Mouse (Mus musculus): ENCODE measurements around the gene Rnf167. TPM values are rescaled to one million over a fixed set of nuclear protein-coding genes. Genes with fewer than 3 reads are reported as not detected.

Gene Rnf167
- polyA plus RNA-seq, 1 experiment from 2014 or later, result 92.9 TPM

DNA sequence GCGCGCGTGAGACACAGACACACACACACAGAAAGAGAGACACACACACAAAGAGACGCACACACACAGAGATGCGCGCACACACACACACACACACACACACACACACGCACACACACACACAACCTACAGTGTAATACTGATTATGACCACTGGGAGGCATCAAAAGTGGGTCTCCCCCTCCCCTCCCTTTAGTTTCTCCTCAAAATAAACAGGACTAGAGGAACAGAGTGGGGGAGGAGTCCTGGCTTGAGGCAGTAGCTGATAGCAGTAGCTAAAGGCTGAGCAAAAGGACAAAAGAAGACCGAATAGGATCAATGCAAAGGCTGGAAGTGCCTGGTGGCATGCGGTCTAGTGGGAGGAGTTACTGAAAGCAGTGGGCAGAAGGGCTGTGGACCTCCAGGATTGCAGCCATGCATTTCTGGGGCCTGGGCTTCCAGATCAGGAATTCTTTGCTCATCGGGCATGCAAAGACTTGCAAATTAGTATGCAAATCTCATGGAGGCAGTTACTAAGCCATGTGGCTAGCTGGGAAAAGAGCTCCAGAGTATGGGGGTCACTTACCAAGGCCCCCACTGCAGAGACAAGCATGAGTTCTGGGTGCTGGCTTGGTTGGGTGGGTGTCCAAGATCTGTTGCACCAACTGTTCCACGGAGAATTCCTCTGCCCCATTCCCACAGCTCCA, 35.0 kb downstream of the Rnf167 start:
- ATAC-seq (ENCODE audit: insufficient read depth, low FRiP score, low TSS enrichment), result peak; percentile 68; the same call in 1 of the 2 replicates
- H3K4me3 ChIP-seq (ENCODE audit: low read depth, low read length), result no peak overlapping the region

DNA sequence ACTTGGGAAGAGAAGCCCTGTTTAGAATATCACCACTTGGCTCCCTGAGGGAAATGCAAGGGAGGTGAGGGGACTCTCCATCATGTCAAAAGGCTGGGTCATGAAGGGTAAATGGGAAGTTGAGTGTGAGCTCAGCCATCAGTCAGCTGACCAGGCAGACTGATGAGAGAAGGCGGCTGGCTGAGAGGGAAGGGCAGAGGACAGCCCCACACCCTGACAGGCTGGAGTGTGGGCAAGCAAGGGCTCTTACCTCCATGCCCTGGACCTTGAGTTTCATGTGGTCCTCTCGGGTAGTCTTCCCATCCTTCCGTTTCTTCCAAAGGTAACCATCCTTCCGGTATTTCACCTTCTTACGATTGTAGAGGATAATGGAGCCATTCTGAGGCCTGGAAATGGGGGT, 36.6 kb downstream of the Rnf167 start:
- no peaks in the 10 kb centered on the region; the same call in 1 of the 2 replicates for H3K36me3 ChIP-seq (ENCODE audit: control insufficient read depth, insufficient read depth, low read length)
- WGBS, result 88% methylated on average over 5 of the region's 5 CpGs
- no peak for DNase-seq (ENCODE audit: low spot score)
- peaks cover 13% of the 10 kb centered on the region for H3K4me1 ChIP-seq (ENCODE audit: control insufficient read depth, insufficient read depth, low read length)
- no peak overlapping the region for H3K9ac ChIP-seq (ENCODE audit: low read length)
- ATAC-seq (ENCODE audit: insufficient read depth, low FRiP score, low TSS enrichment), result no peak
- H3K4me2 ChIP-seq (ENCODE audit: low read depth), result no peak overlapping the region
- no peak overlapping the region for H3K4me3 ChIP-seq (ENCODE audit: low read depth, low read length)
- no peaks in the 10 kb centered on the region for H3K9me3 ChIP-seq (ENCODE audit: control insufficient read depth, low read length)
- H3K27me3 ChIP-seq (ENCODE audit: control insufficient read depth, insufficient read depth, low read length), result no peaks in the 10 kb centered on the region
- no peak overlapping the region for H3K27ac ChIP-seq (ENCODE audit: low read depth, low read length)

More for the DNA sequence above, 35.0 kb downstream of the Rnf167 start:
- Histone ChIP-seq H3K4me1 (ENCODE audit: control insufficient read depth, insufficient read depth, low read length) (peaks cover 6% of the 10 kb centered on the region), H3K36me3 (ENCODE audit: control insufficient read depth, insufficient read depth, low read length) (no peaks in the 10 kb centered on the region; the same call in 1 of the 2 replicates), H3K4me2 (ENCODE audit: low read depth) (no peak overlapping the region), H3K27me3 (ENCODE audit: control insufficient read depth, insufficient read depth, low read length) (no peaks in the 10 kb centered on the region), H3K9ac (ENCODE audit: low read length) (no peak overlapping the region), H3K27ac (ENCODE audit: low read depth, low read length) (no peak overlapping the region), H3K9me3 (ENCODE audit: control insufficient read depth, low read length) (no peaks in the 10 kb centered on the region)
- WGBS, result 15% methylated on average over 11 of the region's 11 CpGs
- peak; percentile 67 for DNase-seq (ENCODE audit: low spot score)

- H3K27ac ChIP-seq (ENCODE audit: low read depth, low read length), result peak overlapping the region; percentile 46
- peak overlapping the region; percentile 85 for H3K4me3 ChIP-seq (ENCODE audit: low read depth, low read length)
- ATAC-seq (ENCODE audit: insufficient read depth, low FRiP score, low TSS enrichment) (peak; percentile 36; the same call in 1 of the 2 replicates), DNase-seq (ENCODE audit: low spot score) (peak; percentile 45)
- no peaks in the 10 kb centered on the region for H3K9me3 ChIP-seq (ENCODE audit: control insufficient read depth, low read length)
- H3K27me3 ChIP-seq (ENCODE audit: control insufficient read depth, insufficient read depth, low read length), result no peaks in the 10 kb centered on the region
- H3K9ac ChIP-seq (ENCODE audit: low read length), result peak overlapping the region; percentile 70
- peaks cover 15% of the 10 kb centered on the region for H3K4me1 ChIP-seq (ENCODE audit: control insufficient read depth, insufficient read depth, low read length)
- 2% methylated on average over 16 of the region's 16 CpGs for WGBS
- H3K36me3 ChIP-seq (ENCODE audit: control insufficient read depth, insufficient read depth, low read length), result no peaks in the 10 kb centered on the region
- peak overlapping the region; percentile 87 for H3K4me2 ChIP-seq (ENCODE audit: low read depth)
These were observed 40.0 kb downstream of the Rnf167 start for GRCm38 (mm10) chr11:70686901-70687566.

DNA sequence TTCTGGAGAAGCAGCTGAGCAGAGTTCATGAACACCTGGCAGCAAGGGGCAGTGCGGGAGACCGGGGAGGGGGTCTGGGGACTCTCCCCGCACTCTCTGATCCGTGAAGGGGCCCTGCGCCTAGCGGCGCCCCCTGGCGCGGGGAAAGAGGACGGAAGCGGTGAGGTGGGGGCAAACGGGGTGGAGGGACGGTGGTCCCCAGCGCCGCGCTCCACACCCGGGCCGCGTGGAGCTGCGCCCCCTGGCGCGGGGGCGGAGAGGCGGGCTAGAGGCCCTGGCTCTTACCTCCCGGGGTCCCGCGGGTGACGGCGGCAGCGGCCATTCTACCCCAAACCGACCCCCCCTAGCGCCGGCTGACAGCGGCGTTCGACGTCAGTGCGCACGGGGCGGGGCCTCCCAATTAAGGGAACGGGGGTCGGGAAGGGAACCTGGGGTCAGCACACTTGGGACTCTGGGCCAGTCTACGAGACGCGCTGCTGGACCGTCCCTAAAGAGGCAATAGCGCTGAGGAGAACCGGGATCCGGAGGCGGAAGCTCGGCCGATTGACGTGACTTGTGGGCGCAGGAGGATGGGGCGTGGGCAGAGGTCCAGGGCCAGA, 40.7 kb downstream of the Rnf167 start, which contains the start of gene Camta2:
TSS of gene Camta2 (minus strand) at position 505 of the 599 bp plus-strand sequence.
- Histone ChIP-seq H3K4me2 (ENCODE audit: low read depth) (peak within 1 kb of the TSS; percentile 87), H3K36me3 (ENCODE audit: control insufficient read depth, insufficient read depth, low read length) (no peaks in the 10 kb centered on the region), H3K9me3 (ENCODE audit: control insufficient read depth, low read length) (no peaks in the 10 kb centered on the region), H3K9ac (ENCODE audit: low read length) (peak within 1 kb of the TSS; percentile 70), H3K27me3 (ENCODE audit: control insufficient read depth, insufficient read depth, low read length) (no peaks in the 10 kb centered on the region), H3K4me1 (ENCODE audit: control insufficient read depth, insufficient read depth, low read length) (peaks cover 12% of the 10 kb centered on the region), H3K4me3 (ENCODE audit: low read depth, low read length) (peak within 1 kb of the TSS; percentile 85), H3K27ac (ENCODE audit: low read depth, low read length) (peak within 1 kb of the TSS; percentile 46)
- ATAC-seq (ENCODE audit: insufficient read depth, low FRiP score, low TSS enrichment) (peak; percentile 77), DNase-seq (ENCODE audit: low spot score) (peak; percentile 88)
- 0% methylated on average over 55 of the region's 55 CpGs for WGBS

DNA sequence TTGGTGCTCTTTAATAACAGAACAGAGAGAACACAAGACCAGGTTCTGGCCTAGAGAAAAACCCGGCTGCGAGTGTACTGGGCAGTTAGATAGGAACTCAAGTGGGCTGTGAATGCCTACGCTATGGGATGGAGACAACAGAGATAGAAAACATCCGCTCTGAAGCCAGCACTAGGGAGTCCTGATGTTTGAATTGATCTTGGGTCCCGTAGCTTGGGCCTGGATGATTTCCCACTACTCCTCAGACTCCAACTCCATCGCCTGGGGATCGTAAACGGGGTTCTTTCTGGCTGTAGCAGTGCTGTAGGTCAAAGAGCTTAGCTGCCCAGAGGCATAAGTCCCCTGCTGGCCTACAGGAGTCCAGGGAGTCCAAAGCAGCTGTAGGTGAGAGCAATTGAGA, 41.3 kb downstream of the Rnf167 start:
- peak overlapping the region; percentile 70 for H3K9ac ChIP-seq (ENCODE audit: low read length)
- no peak overlapping the region for H3K27ac ChIP-seq (ENCODE audit: low read depth, low read length)
- peaks cover 12% of the 10 kb centered on the region for H3K4me1 ChIP-seq (ENCODE audit: control insufficient read depth, insufficient read depth, low read length)
- H3K36me3 ChIP-seq (ENCODE audit: control insufficient read depth, insufficient read depth, low read length), result no peaks in the 10 kb centered on the region
- H3K9me3 ChIP-seq (ENCODE audit: control insufficient read depth, low read length), result no peaks in the 10 kb centered on the region
- DNase-seq (ENCODE audit: low spot score) (no peak), ATAC-seq (ENCODE audit: insufficient read depth, low FRiP score, low TSS enrichment) (no peak)
- peak overlapping the region; percentile 85 for H3K4me3 ChIP-seq (ENCODE audit: low read depth, low read length)
- peak overlapping the region; percentile 87 for H3K4me2 ChIP-seq (ENCODE audit: low read depth)
- no peaks in the 10 kb centered on the region for H3K27me3 ChIP-seq (ENCODE audit: control insufficient read depth, insufficient read depth, low read length)
- 10% methylated on average over 8 of the region's 8 CpGs for WGBS

DNA sequence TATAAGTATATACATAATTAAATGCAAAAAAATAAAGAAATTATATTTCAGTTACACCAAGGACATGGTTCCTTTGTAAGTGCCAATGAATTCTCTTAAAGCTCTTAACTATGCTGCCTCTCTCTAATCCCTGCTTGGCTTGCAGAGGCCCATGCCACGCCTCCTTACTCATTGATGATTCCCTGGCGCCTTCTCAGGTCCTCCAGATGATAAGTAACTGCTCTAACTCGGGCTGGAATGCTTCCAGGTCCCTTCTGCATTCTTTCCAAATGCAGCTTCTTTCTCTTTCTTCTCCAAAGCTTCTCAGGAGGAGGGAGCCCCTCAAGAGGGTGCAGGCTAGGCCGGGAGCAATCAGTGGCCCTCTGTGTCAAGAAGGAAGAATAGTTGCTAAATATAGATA, 42.5 kb downstream of the Rnf167 start:
- 66% methylated on average over 4 of the region's 4 CpGs for WGBS
- Histone ChIP-seq H3K4me2 (ENCODE audit: low read depth) (no peak overlapping the region), H3K36me3 (ENCODE audit: control insufficient read depth, insufficient read depth, low read length) (no peaks in the 10 kb centered on the region), H3K9ac (ENCODE audit: low read length) (no peak overlapping the region), H3K9me3 (ENCODE audit: control insufficient read depth, low read length) (no peaks in the 10 kb centered on the region), H3K4me3 (ENCODE audit: low read depth, low read length) (no peak overlapping the region), H3K4me1 (ENCODE audit: control insufficient read depth, insufficient read depth, low read length) (peaks cover 12% of the 10 kb centered on the region), H3K27me3 (ENCODE audit: control insufficient read depth, insufficient read depth, low read length) (no peaks in the 10 kb centered on the region), H3K27ac (ENCODE audit: low read depth, low read length) (no peak overlapping the region)
- DNase-seq (ENCODE audit: low spot score), result no peak
- ATAC-seq (ENCODE audit: insufficient read depth, low FRiP score, low TSS enrichment), result no peak

- 74% methylated on average over 3 of the region's 3 CpGs for WGBS
- no peaks in the 10 kb centered on the region for H3K36me3 ChIP-seq (ENCODE audit: control insufficient read depth, insufficient read depth, low read length)
- no peak overlapping the region for H3K9ac ChIP-seq (ENCODE audit: low read length)
- no peak overlapping the region for H3K27ac ChIP-seq (ENCODE audit: low read depth, low read length)
- ATAC-seq (ENCODE audit: insufficient read depth, low FRiP score, low TSS enrichment), result no peak
- peaks cover 4% of the 10 kb centered on the region for H3K4me1 ChIP-seq (ENCODE audit: control insufficient read depth, insufficient read depth, low read length)
- no peaks in the 10 kb centered on the region for H3K9me3 ChIP-seq (ENCODE audit: control insufficient read depth, low read length)
- no peak overlapping the region for H3K4me3 ChIP-seq (ENCODE audit: low read depth, low read length)
- no peaks in the 10 kb centered on the region for H3K27me3 ChIP-seq (ENCODE audit: control insufficient read depth, insufficient read depth, low read length)
- H3K4me2 ChIP-seq (ENCODE audit: low read depth), result no peak overlapping the region
- no peak for DNase-seq (ENCODE audit: low spot score)
These were observed 46.5 kb downstream of the Rnf167 start for GRCm38 (mm10) chr11:70693504-70693903.

- 80% methylated on average over 3 of the region's 3 CpGs for WGBS
- peaks cover 13% of the 10 kb centered on the region for H3K4me1 ChIP-seq (ENCODE audit: control insufficient read depth, insufficient read depth, low read length)
- no peaks in the 10 kb centered on the region for H3K36me3 ChIP-seq (ENCODE audit: control insufficient read depth, insufficient read depth, low read length)
- no peaks in the 10 kb centered on the region for H3K27me3 ChIP-seq (ENCODE audit: control insufficient read depth, insufficient read depth, low read length)
- DNase-seq (ENCODE audit: low spot score), result no peak
- H3K4me2 ChIP-seq (ENCODE audit: low read depth), result no peak overlapping the region
- no peak overlapping the region for H3K9ac ChIP-seq (ENCODE audit: low read length)
- no peak overlapping the region for H3K27ac ChIP-seq (ENCODE audit: low read depth, low read length)
- no peaks in the 10 kb centered on the region for H3K9me3 ChIP-seq (ENCODE audit: control insufficient read depth, low read length)
- no peak for ATAC-seq (ENCODE audit: insufficient read depth, low FRiP score, low TSS enrichment)
- H3K4me3 ChIP-seq (ENCODE audit: low read depth, low read length), result no peak overlapping the region
These were observed 50.3 kb downstream of the Rnf167 start for GRCm38 (mm10) chr11:70697376-70697775.

Measured in neural tube, embryonic 11.5 days (tissue).